Mouse (Mus musculus) left cerebral cortex, postnatal 14 days (tissue): ENCODE data around the gene Fcer1g. TPM values are rescaled to one million over a fixed set of nuclear protein-coding genes. Genes with fewer than 3 reads are reported as not detected.

ENCODE experiments used
- DNase-seq, 2 experiments: peaks; one replicate each; pipeline ENCODE4 v3.0.0; 2021 to 2022; ENCODE audit warnings: low spot score in 2 of 2, mixed read lengths in 1 of 2
- intact Hi-C: fragments of 180-260 bp; cut with DNase I; formaldehyde crosslinking; loops from one replicate; pipeline ENCODE4 v1.15.1; 2025
- long read RNA-seq, 2 experiments: library from polyadenylated mRNA; stranded (forward); transcript quantifications; one replicate each; pipeline ENCODE4 v2.0.0; 2021
- total RNA-seq, 2 experiments: library from RNA; stranded (reverse); gene quantifications; 2 replicates each; pipeline ENCODE4 v1.2.3; 2021

Gene Fcer1g
- 10 to 100 TPM; 11.1 to 16.0 TPM for total RNA-seq
- long read RNA-seq, experiment 1, transcript Fcer1g-201 (5 exons, 674 nt): major isoform, 7 of 8 reads
- long read RNA-seq, experiment 1, partial matches to known transcripts: 0 of 8 reads
- long read RNA-seq, experiment 1, other reads (novel, unspliced or antisense): 0 of 8 reads
- long read RNA-seq, experiment 2, transcript Fcer1g-201 (5 exons, 674 nt): major isoform, 5 of 9 reads
- long read RNA-seq, experiment 2, partial matches to known transcripts: 2 of 9 reads
- long read RNA-seq, experiment 2, other reads (novel, unspliced or antisense): 2 of 9 reads

DNA sequence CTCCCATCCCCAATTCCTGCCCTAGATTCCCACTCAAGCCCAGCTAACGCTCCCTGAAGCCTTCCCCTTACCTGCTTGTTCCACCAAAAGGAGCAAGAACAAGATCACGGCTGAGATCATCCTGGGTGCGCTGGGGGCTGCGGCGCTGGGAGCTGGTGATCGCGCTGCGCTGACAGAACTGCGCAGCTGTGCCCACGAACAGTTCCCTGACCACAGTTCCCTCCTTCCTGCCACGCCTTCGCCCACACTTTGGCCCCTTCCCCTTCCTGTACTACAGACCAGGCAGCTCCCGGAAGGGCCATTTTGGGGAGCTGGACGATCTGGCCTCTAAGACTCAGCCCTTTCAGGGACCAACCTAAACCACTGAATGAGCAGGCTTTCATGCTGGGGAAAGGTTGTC, at the start of gene Fcer1g:
TSS of gene Fcer1g (minus strand) at position 240 of the 400 bp plus-strand sequence.
- intact Hi-C loops: no loop called here
- DNase-seq: peak in 1 of 2 experiments; percentile 25

DNA sequence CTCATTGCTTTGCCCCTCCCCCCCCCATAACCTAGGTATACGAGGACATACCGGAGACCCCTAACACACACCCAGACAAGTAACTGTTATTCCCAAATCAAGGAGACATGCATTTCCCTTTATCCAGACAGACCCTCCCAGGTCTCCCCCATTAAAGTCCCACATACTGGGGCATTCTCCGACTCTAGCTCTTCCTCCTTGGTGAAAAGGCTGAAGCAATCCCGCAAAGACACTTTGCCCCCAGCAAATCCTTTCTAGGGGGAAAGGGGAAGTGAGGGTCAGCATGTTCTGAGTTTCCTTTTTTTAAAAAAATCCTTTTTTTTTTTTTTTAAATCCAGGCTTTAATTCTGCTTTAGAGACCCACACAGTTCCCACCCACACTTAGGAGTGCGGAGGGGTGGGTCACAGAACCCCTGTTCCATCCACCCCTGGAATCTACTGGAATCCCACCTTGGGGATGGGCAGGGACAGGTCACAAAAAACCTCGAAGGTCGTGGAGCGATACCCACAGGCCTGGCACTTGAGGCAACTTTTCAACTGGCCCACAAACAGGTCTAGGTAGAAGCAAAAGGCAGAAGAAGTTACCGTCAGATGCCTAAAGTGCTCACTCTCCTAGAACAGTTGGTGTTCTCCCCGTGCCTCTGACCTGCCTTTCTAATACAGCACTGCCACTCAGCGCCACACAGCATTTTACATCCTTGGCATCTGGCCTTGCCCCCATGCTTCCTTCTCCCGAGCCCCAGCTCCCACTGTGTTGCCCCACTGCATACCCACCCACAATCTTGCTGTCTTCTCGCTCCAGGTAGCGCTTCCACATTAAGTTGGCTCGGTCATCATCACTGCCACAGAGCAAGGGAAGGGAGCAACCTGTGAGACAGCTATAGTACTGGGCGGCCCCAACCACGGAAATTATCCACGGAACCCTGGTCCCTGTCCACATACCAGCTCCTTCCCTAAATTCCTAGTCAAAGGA, 49.3 kb upstream of the Fcer1g start:
- intact Hi-C loops: no loop called here
- DNase-seq: peak in 1 of 2 experiments; percentile 8

DNA sequence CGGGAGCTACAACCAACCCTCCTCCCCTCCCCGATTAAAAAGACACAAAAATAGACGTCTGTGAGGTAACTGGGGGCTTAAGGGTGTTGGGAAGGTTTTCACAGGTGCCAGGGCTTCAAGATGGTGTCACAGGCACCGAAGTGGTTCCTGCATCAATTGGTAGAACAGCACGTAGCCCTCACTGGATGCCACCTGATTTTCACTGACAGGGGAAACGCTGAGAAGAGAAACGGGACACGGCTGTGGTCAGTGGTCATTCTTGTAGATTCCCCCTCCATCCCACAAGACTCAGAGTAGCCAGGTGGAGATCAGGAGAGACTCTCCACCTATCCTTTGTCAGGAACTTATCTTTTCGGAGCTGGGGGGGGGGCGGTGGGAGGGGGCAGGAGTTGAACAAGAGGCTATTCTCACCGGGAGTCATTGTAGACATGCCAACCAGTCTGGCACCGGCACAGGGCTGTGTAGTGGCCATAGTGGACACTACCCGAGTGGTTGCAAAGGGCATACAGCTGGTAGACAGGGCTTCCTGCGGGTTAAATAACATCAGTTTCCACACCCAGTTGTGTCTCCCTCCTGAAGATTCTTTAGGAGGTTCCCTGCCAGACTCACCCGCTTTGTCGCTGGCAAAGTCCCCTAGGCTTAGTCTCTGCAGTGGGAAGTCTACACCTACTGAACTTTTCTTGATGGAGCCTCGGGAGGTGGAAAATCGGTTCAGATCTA, 48.1 kb upstream of the Fcer1g start:
- DNase-seq: peak in 1 of 2 experiments; percentile 3
- intact Hi-C loops: no loop called here

DNA sequence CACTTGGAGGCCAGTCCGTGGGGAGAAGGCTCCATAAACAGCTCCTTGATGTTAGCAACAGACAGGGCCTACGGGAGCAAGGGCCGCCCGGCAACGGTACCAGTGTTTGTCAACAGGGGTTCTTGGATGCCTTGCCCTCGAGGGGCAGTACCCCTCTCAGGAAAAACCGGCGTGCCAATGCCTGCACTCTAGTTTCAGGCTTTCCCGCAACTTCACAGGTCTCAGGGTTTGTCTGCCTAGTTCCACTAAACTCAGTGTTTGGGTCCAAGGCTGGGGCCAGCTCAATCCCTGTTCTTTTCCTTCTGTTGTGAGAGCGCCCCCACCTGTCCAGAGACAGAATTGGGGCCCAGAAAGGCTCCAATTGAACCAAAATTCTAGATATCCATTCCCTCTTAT, 47.4 kb upstream of the Fcer1g start:
- intact Hi-C loops: no loop called here
- peak; percentile 72 to 79 for DNase-seq

DNA sequence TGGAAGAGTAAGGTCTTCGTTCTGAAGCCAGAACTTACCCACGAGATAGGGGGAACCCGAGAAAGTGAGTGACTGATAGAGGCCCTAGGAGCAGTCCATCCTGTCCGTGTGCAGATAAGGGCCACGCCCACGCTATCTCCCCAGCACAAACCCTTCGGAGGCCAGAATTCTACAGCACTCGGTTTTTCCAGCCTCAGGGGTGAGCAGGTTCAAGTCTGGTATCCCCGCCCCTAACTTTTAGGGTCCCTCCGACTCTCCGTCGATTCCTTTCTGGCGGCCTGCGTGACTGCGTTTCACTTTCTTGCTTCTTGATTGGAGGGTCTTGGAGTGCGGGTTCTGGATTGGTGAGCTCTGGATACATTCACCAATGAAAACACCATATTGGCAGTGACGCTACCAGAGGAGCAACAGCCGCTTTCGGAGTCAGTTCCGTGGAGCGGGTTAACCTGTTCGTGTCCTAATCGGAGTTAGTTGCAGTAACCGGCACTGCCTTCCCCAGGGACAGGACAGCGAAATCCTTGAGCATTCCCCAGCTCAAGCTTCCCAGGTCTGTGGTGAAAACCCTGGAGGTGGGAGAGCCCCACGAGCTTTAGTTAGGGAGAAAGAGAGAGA, 46.9 kb upstream of the Fcer1g start, which contains the start of gene Ppox:
TSS of gene Ppox (minus strand) at position 271 of the 612 bp plus-strand sequence.
- intact Hi-C loops: no loop called here
- peak; percentile 94 to 98 for DNase-seq

DNA sequence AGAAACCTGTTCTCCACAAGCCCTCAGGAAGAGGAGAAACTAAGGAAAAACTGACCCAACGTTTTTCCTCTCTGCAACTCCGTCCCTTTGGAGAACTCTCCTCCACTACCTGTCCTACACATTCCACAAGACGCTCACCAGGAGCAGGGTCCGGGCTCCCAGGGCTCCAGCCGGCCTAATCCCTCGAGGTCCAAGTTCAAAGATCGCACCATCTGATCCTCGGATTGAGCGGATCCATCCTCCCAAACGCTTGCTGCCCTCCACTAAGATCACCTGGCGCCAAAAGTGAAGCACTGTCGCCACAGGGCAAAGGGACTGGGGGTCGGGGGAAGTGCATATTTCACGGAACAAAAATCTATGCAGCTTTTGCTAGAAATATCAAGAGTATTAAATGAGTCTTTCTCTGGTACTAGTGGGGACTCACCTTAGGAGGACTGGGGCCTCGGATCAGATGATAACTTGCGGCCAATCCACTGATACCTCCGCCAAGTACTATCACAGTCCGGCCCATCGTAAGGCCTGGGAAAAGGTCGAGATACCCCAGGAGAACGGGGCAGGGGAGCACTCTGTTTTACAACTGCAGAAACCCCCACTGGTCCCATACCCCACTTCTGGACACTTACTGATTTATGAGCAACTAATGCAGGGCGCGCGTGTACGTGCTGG, 46.2 kb upstream of the Fcer1g start:
- DNase-seq: peak in 1 of 2 experiments; percentile 3
- intact Hi-C loops: no loop called here

DNA sequence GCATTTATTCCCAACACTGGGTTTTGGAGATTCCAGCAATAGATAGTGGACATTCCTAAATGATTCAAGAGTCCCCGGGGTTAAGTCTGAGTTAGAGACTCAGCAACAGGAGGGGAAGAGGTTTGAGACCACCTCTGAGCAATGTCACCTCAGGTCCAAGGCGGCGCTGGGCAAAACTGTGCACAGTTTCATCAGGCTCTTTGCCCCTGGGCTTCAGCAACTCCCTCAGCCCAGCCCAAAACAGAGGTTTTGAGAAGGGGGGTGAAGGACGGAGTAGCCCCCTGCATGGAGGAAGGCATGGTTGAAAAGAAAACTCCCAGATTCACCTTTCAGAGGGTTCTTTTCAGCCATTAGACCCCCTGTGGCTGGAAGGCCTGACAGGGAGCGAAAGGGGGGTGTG, 45.6 kb upstream of the Fcer1g start:
- intact Hi-C loops: no loop called here
- DNase-seq: no peak

DNA sequence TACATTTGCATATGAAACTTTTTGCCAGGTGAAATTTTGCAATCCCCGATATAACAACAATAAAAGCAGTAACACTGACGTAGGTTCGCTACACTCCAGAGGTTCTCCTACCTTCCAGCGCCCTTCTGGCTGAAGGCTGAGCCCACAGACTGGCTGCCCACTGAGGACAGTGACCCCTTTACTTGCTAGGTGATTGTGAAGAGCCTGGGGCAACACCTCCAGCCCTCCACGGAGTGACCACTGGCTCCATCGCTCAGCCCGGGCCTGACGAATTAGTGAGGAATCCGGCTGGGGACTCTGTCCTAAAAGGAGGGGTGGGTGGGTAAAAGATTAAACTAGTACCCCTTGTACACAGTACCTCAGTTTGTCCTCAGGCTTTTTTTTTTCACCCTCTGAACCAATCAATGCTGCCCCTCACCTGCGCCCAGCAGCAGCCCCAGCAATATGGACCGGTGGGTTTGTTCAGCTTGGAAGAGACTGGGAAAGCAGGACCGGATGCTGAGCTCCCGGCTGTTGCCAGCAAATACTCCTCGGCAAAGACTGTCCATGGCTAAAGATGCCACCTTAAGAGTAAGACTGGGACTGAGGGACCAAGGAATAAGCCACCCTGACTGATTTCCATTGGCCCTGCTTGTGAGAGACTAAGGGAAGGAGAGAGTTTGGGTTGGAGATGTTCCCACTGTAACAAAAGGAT, 45.0 kb upstream of the Fcer1g start:
- intact Hi-C loops: no loop called here
- no peak for DNase-seq

DNA sequence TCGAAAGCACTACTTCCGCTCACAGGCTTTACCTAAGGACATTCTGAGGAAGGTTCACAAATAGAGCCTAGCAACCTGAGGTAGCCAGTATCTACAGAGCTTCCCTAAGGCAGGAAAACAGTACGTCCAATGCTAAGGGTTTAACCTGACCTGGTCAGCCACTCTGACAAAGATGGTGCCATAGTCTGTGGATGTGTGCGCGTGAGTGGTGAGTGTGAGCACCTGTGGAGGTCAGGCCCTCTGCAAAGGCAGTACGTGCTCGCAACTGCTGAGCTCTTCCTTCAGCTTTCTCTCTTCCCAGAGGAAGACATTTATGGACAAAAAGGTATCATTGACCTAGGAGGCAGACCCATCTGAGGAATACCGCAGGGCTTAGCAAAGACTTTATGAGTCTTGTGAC, 44.3 kb upstream of the Fcer1g start:
- intact Hi-C loops: no loop called here
- no peak for DNase-seq

DNA sequence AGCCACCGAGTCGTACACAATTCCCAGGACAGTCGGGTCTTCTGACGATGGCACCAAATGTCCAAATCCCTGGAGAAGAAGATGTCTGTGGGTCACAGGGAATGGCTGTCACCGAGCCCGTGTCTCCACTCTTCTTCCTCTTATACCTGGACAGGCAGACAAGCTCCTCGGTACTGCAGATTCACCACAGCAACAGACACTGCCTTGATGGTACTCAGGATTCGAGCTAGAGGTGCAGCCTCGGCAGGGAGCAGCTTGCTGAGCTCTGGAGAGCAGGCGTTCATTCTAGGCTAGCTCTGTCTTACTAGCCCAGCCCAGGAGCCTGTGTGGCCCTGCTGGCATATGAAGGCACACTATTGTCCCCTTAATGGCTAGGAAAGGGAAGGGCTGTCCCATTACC, 43.6 kb upstream of the Fcer1g start:
- intact Hi-C loops: no loop called here
- DNase-seq: no peak

DNA sequence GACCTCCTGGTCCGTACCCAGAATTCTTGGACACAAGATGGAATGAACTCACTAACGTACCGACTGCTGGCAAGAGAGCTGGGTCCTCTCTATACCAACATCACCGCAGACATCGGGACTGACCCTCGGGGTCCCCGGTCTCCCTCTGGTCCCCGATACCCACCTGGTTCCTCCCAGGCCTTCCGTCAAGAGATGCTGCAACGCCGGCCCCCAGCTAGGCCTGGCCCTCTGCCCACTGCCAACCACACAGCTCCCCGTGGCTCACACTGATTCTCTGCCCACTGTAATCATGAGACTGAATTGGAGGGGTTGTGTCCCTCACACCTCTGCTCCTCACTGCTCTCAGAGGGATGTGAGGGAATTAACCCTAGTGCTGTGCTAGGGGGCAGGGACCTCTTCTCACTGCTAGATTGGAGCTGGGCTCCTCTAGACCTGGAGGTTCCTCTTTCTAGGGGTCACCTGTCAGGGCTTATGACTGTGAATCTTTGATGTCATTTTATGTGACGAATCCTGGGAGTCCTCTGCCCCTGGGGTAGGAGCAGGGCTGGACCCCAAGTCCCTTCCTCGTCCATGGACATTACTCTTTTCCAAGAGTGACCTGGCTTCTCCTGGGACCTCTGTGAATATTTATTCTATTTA, 42.1 kb upstream of the Fcer1g start:
- intact Hi-C loops: no loop called here
- DNase-seq: no peak

DNA sequence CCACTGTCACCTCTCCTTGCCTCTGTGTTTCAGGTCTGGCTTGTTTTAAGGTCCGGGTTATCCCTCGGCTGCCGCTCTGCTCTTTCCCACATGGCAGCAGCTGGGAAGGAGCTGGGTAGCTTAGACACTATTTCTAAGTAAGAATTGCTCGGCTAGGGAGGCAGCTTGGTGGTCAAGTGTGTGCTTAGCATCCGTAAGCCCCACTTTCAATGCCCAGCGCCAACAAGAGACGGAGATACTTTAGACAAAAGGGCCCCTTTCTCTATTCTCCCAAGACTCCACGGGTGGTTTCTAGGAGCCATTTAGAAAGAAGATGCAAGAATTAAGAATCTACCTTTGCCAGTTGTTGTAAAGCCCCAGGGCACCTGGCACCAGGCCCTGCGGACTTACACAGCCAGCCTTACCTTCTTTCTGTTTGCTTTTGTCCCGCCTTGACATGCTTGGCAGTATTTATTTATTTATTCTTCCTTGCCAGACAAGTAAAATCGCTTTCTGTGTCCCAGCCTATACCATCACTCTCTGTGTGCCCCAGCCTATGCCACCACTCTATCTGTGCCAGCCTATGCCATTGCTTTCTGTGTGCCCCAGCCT, 41.1 kb upstream of the Fcer1g start:
- no peak for DNase-seq
- intact Hi-C loops: no loop called here

DNA sequence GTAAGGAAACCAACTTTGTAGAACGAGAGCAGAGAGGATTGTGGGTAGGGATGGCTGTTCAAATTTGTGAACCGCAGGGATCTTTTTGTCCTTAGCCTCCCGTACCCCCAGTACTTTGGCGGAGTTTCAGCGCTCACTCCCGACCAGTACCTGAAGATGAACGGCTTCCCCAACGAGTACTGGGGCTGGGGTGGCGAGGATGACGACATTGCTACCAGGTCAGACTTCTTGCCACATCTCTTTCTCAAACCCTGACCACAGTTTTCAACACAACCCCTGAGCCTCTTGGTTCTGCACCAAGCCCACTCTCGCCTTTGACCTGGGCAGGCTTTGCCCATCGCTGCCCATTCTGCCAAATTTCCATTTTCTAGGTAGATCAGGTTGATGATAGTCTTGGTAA, 40.0 kb upstream of the Fcer1g start:
- no peak for DNase-seq
- intact Hi-C loops: no loop called here

DNA sequence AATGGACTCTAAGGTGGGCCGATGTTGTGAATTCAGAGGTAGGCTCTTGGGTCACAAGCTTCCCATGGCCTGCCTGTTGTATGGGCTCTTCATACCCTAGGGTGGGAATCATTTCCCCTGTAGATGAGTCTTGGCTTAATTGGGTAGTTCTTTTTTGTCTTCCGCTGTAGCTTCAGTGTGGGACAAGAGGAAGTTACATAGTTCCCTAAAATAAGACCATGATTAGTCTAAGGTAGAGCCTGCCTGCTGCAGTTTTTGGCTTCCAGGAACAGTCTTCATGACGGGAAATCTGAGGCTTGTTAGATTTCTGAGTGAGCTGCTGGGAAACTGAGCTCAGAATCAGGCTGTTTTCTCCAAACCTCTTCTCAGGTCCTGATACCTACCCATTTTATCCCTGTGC, 37.9 kb upstream of the Fcer1g start:
- intact Hi-C loops: no loop called here
- DNase-seq: no peak

DNA sequence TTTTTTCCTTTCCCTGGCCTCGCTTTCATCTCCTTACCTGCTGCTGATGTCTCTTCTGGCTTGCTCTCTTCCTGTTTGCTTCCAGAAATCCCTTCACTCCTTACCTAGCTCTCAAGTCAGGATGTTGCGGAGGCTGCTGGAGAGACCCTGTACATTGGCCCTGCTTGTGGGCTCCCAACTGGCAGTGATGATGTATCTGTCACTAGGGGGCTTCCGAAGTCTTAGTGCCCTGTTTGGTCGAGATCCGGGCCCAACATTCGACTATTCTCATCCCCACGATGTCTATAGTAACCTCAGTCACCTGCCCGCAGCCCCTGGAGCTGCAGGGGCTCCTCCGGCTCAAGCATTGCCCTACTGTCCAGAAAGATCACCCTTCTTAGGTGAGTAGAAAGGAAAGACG, 37.5 kb upstream of the Fcer1g start:
- DNase-seq: no peak
- intact Hi-C loops: no loop called here

DNA sequence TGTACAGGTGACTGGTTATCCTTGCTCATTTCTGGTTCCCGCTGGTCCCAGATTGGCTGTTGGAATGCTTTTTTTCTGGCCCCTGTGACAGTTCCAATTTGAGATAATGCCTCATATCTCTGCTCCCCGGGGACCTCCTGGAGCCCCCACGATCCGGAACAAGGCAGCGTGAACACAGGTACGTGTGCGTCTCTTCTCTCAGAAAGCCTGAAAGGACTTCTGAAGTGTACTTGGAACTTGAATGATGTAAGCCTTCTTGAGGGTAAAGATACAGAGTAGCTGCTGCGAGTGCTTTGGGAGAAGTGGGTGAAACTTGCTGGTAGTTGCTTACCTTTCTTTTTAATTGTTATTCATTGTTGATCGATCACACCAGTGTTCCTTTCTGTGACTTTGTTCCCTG, 37.0 kb upstream of the Fcer1g start:
- DNase-seq: no peak
- intact Hi-C loops: no loop called here

DNA sequence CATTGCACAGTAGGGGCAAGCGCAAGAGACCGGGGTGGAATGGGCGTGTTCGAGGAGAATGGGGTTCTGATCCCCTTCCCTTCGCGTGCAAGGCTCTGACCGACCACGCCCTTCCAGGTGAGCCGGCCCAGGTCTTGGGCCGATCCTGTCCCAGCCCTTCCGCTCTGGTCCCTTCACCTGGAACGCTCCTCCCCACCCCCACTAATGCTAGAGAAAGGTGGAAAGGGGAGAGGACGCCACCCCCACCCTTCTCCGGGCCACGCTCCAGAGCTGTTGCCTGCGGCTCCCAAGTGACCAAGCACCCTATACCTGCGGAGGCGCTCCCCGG, 36.4 kb upstream of the Fcer1g start:
- intact Hi-C loops: no loop called here
- DNase-seq: no peak
